Mouse (Mus musculus) kidney, postnatal 36 days (tissue): ENCODE measurements around the gene Afp.
A peak's percentile ranks its signal among the peaks of the same experiment; 100 is the strongest.

Source experiments
- DNase-seq, 2 experiments: peaks; one replicate each; pipeline ENCODE4 v3.0.0; 2021 to 2022; ENCODE audit warnings: mixed read lengths in 2 of 2

Afp gene

DNA sequence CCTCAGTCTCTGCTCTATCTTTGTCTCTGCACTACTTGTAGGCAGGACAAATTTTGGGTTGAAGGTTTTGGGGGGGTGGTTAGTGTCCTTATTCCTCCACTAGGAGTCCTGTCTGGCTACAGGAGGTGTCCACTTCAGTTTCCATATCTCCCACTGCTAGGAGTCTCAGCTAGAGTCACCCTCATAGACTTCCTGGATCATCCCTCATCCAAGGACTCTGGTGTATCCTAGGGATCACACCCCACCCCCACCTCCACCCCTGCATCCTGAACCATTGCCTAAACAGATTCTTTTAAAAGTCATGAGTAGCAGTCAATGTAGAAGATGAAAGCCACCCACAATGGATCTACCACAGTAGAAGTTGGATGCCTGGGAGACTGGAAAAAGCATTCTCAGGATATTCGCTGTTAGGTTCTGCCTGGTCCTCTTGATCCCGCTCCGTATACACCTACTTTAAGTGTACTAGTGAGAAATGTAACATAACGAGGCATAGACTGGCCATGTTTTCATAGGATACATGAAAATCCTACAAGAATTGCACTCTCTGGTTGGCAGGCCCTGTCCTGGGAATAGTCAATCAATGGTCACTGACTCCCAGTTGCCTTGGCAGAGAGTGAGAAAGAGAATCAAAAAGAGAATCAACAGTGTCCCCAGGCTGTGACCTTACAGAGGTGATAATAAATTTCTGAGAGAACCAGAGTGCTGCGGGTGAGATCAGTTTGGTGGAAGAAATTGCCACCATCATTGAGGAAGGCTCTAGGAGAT, 19.5 kb downstream of the Afp start:
- no peak for DNase-seq

DNA sequence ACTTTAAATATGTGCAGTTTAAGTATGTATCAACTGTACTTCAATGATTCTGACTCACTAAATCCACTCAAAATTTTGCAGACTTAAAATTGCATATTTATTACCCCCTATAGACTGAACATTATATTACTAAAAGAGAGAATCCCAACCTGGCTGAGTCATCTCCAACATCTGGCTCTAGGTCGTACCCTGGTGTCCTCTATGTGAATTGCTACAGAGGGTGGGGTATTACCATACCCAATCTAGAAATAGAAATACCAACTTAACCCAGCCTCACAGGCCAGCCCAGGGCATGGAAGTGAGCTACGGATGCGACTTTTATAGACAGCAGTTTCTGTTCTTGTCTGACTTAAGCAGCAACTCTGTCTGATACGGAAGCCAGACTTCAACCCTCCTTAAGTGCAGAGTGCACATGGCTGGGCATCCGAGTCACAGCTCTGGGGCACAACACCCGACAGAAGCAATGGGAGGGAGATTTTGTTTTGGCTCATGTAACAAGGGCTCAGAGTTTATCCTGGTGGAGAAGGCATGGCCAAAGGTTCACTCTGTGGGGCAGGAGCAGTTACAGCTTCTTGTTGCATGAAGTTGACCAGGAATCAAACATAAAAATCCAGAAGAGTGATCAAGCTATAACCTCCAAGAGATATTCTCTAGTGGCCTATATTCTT, 21.9 kb downstream of the Afp start:
- peak; percentile 54 to 73 for DNase-seq

DNA sequence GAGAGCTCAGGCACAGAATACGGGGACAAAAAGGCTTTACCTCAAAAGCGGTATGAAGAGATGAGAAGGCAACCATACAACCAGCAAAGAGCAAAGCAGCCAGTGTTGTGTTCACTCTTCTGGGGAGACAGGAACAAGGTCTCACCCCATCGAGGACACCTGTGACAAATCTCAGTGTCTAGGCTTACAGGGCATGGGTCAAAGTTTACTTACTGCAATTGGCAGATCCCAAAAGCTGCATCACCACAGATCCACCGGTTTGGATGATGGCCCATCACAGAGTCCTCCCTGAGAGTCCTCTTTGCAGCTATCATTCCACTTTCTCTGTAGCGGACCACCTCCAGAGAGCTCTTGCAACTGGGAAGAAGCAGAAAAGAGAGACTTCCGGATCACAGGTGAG, 25.0 kb downstream of the Afp start:
- no peak for DNase-seq

DNA sequence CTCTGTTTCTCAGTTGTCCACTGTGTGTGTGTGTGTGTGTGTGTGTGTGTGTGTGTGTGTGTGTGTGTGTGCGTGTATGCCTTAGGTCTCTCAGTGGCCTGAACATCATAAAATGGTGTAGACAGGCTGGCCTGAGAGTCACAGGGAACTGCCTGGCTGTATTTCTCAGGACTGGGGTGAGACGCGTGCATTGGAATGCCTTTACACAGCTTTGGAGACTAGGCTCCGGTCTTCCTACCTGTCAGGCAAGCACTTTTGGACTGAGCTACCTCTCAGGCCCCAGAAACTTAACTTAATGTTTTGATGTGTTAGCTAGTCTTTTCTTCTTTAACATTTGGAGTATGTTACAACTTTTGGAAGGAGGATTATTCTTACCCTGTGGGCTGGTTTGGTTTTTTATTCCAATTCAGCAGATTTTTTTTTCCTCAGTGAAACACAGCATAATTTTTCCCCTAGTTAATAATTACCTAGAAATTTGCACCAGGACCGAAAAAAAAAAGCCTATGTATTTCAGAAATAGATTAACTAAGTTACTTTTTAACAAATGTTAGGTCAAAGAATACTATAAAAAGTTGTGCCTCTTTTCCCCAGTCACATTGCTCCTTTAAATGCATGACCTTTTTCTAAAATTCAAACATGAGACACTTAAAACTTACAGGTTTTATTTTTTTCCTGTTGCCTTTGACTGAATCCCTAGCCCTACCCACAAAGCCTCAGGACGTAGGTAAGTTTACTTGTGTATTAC, 28.0 kb downstream of the Afp start, which contains the start of gene Afm:
TSS of gene Afm (plus strand) at position 577 of the 745 bp plus-strand sequence.
- DNase-seq, result peak; percentile 53 to 55

DNA sequence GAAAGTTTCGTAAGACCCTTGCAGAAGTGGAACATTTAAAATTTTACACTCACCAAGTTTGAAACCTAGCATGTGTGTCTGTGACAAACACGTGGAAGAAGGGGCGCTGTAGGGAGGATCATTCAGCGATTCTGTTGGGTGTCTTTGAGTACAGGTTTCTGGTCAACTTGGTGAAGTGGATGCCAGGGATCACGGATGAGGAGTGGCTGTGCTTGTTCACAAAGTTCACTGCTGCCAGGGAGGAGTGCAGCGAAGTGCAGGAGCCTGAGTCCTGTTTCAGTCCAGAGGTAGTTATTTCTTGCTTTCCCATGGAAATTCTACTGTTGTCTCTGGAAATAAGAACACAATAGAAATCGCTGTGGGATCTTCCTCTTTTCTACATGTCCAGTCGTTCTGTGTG, 60.7 kb downstream of the Afp start:
- no peak for DNase-seq

DNA sequence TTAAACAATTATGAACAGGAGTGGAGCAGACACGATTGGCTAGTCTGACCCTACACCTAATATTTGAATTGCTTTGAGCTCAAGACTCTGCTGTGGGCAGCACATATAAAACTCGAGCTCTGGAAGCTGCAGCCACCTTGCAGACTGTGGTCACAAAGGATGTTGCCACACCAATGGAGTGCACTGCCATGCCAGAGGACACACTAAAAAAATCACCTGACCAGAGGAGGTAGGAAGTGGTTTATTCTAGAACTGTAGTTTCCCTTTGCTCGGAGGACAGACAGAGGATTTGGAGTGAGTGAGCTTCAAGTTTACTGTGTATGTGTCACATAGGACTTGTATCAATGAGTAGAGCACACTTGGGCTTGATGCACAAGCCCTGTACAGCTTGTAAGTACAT, 65.5 kb downstream of the Afp start:
- no peak for DNase-seq
